Mouse (Mus musculus): ENCODE results near the gene Sla2.
A peak's percentile ranks its signal among the peaks of the same experiment; 100 is the strongest.
"Not testable (repeated sequence)": the region's sequence is repeated elsewhere in the genome, so short reads cannot be mapped to it uniquely, and the experiment has no call there.

Sla2 gene

DNA sequence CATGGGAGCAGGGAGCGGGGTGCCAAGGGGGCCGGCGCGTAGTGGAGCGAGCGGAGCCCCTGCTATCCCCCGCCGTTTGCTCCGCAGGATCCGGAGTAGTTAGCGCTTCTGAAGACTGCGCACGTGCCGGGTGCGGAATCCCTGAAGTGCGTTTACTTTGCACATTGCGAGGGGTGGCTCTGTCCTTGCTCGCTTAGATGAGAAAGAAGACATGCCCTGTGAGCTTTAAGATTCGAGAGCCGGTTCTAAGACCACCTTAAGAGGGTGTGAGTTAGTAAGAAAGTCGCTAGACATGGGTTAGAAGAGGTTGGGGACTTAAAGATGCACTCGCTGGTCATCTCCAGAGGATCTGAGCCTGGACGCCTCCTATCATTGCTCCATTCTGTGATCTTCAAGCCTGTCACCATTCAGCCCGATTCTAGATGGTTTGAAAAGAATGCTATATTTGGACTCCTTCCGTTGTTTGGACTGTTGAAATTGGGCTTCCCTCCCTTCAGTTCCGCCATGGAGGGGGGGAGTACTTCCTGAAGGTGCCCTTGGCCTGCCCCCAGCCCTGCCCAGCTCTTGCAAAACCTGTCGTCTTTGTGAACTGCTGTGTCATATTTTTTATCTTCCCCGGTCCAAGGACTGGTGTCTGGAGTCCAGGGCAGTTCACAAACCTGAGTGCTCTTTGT, 23.4 kb downstream of the Sla2 start:
- peak; percentile 64 for DNase-seq

DNA sequence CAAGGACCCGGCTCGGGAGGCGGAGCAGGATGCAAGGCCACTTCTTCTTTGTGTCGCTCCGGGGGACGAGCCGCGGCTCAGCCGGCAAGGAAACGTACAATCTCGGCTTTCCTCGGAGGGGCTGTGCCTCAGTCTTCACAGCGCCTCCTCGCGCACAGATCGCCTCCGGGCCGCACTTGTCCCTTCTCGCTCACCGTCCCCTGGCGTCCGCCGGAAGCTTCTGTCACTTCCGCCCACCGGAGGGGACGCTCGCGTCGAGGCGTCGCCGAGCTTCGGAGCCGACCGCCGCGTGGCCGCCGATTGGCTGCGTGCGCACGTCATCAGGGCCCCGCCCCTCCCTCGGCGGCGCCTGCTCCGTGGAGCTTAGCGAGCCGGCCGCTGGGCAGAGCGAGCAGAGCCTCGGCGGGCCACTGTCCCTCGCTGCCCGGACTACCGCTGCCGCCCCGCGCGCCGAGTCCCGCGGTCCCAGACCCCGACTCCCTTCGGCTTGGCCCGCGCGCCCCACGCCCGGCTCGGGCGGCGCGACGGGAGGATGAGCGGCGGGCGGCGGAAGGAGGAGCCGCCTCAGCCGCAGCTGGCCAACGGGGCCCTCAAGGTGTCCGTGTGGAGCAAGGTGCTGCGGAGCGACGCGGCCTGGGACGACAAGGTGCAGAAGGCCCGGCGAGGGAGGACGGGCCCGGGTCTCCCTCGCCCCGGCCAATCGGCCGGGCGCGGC, 24.1 kb downstream of the Sla2 start, which contains the start of gene Rab5if:
Rab5if (plus strand) TSS at position 357 of the 715 bp plus-strand sequence.
- peak; percentile 99 for DNase-seq

DNA sequence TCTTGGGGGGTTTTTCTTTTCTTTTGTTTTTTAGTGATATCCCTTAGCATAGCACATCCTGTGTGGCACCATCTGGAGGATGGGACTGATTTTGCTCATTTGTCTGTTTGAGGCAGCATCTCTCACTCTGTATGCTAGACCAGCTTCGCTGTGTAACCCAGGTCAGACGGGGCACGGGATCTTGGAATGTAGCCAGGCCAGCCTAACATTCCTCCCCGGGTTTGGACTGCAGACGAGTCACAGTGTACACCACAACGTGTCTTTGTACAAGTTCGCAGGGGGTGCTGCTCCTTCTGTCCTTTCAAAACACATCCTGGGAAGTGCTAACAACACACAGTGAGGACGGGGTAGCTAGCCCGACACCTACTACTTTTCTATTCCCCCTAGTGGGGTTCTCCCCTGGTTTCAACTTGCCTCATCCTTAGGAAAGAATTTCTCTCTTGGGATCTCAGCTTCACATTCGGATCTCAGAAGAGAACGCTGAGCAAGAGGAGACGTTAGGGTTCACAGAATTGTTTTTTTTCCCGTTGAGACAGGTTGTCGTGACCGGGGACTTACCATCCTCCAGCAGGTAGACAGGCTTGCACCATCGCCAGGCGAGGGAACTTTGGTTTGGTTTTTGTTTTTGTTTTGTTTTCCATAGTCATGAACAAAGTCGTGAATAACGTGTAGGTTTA, 24.8 kb downstream of the Sla2 start:
- peak; percentile 72 for DNase-seq

DNA sequence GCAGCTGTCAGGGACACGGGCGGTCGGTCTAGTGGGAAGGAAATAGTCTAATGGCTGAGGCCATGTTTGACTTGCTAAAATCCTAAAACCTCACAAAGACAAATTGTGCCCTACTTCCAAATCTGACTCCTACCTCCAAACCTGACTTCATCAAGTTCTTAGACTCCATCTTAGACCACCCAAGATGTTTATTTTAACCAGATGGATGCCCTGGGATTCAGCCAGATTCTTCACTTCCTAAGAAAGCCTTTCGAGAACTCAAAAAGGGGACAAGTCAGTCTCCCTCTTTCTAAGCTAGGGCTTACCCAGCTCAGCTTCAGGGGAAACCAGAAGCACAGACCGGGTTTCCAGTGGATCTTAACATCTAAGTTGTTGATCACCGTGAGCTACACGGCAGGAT, 28.3 kb downstream of the Sla2 start:
- DNase-seq, result no peak

DNA sequence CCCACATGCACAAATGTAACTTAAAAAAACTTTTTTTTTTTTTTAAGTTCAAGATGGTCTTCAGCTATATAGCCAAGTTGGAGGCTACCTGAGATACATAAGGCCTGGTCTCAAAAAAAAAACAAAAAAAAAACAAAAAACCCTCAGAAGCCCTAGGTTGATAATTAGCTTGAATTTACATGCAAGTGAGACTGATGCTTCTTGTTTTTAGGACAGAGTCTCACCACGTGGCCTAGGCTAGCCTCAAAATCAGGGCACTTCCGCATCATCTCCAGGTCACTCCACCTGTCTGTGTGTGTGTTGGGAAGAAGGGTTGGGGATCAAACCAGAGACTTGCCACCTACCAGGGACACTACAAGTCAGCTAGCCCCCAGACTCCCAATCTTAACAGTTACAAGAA, 29.2 kb downstream of the Sla2 start, which contains the start of gene 4930518I15Rik:
4930518I15Rik (minus strand) TSS at position 112 of the 400 bp plus-strand sequence.
- DNase-seq, result no peak

DNA sequence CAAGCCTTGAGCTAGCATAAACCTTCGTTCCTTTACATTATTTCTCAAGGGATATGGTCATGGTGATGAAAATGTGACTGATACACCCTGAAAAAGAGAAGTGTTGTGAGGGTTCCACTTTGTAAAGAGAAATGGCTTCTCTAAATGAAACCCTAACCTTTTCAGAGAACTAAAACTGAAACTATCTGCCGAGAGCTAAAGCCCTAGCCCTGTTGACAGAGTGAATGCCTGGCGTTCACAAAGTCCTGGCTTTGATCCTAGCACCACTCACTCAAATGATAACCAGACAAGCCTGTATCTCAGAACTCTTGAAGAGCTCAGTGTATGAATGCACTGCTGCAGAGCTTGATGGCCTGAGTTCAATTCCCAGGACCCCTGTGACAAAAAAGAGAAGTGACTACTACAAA, 29.6 kb downstream of the Sla2 start:
- no peak for DNase-seq

DNA sequence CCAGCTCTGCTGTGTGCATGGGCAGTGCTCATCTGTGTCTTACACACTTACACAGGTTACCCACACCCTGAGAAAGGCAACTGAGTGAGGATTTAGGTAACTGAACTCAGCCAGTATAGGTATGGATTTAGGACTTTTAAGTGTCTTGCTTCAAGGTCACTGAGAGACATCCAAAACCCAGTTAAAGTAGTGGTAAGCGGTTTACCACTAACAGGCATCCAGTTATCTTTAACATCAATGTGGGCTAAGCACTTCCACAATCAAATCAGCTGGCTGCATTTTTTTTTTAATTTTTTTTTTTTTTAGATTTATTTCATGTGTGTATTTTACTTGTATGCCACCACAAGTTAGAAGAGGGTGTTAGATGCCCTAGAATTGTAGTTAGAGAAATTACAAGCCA, 30.7 kb downstream of the Sla2 start:
- no peak for DNase-seq

DNA sequence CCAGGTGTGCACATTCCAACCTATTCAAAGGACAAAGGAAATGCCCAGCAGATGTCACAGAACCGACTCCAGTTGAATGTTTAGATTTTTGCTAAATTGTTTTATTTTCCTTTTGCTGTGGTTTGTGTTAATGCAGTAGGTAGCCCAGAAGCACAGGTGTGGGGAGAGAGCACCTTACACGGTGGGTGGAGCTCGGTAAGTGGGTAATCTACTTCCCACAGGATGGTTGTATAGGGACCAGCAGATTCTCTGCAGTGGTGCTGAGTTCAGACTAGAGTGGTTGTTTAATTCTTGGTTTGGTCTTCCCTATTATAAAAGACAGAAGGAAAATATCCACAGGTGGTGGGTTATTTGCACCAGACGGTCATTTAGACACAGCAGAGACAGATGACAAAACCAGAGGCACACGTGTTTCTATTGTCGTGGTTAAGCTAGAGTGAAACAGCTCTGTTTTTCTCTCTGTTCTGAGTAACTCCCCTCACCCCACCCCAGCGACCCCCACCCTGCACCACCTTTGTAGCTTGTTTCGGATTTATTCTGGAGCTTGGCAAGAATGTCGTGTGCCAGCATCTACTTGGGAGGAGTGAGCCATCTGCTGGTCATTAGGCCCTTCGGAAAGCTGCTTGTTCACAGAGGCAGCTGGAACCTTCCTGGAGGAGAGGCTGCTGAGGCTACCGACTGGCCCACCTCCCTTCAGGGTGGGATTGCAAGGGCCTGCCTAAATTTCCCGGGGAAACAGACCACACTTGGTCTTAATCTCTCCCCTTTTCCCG, 32.8 kb downstream of the Sla2 start:
- DNase-seq, result peak; percentile 62

DNA sequence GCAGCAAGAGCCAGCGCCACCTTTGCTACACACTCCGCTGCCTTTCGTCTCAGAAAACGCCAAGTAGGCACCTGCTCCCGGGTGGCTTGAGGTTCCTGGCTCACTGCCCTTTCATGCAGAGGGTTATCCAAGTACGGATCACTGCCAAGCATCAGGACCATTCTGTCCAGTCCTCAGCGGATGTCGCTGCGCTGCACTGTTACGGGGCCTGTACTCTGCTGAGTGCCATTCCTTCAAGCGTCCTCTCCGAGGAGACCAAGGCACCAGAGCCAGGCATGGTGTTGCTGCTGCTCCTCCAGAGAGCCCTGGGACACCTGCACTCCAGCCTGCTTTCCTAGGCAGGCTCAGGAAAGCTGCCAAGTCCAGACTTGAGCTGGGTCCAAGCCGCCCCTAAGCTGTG, 33.4 kb downstream of the Sla2 start:
- not testable (repeated sequence) for DNase-seq

DNA sequence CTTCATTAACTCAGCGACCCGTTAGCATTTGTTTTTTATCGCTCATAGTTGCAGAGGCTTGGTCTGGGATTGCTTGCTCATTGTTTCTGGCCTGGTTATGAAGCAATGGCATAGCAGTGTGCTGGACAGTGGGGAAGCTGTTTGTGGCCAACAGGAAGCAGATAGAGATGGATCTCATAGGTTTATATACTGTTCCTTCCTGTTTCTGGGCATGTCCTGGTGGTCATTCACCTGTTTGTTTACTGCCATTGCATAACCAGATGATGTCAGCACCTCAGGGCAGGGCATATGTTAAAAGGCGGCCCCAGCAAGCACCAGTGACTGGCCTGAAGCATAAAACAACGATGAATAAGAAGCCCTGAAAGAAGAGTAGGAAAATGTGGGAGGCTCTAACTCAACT, 36.5 kb downstream of the Sla2 start:
- no peak for DNase-seq

DNA sequence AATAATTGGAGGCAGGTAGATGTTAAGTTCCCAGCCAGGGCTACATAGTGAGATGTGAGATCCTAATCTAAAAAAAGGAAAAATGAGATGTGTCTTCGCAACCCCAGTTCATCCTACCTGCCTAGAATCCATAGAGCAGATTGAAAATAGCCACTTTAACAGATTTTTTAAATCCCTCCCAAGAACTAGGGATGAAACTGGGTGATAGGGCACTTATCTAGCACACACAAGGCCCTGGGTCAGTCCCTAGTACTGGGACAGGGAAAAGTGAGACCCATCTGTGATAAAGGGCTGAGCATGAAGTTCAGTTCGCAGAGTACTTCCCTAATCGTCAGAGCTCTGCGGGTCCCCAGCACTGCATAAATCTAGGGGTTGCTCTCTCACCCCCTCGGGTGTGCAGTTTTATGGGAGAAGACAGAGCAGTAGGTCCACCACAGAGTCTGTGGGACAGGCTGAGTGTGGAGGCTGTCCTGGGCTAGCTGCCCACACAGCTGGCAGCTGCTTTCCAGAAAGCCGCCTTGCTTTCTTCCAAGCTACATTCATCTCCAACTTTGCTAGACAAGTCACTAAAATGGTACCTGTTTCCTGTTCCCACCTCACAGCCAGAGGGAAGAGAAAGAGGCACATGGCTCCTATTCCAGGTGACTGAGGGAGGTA, 38.3 kb downstream of the Sla2 start:
- DNase-seq, result peak; percentile 55

DNA sequence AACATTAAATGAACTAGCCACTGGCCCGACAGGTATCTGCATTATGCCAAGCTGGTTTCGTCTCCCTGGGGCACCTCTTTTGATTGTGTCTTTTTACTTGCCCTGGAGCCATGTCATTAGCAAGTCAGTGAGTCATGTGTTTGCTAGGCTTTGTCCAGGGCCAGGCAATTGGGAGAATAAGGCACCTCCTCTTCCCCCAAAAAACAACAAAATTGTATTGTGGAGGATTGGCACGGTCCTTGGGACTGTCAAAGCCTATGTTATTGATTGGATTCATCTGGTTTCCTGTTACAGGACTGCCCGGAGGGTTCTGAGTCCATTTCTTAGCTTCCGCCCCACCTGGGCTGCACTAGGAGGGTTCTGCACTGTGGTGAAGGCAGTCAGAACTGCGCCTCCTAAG, 39.3 kb downstream of the Sla2 start:
- no peak for DNase-seq

DNA sequence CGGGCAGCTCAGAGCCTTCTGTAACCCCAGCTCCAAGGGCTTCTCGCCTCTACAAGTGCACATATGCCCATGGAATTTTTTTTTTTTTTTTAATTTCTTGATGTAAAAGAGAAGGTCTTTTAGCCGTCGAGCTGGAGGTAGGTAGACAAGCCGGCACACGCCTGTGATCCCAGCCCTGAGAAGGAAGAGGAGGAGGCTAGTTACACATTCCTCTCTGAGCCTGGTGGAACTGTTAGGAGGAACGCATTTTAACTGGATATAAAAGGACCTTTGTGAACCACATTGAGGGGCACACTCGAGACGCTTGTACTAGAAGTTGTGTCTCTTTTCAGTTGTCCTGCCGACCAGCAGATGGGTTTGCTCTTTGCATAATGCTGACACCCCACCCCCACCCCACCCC, 42.3 kb downstream of the Sla2 start:
- no peak for DNase-seq

DNA sequence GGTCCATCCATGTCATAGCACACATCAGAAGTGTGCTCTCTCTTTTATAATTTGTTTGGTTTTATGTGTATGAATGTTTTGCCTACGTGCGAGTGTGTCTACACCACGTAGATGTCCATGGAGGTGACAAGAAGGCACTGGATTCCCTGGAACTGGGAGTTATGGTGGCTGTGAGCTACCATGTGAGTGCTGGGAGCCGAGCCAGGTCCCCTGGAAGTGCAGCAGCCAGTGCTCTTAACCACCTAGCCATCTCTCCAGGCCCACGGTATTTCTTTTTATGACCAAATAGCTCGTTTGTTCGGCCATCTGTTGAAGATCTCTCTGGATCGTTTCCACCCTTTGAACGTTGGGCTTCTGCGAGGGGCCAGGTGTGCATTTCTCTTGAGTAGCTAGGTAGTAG, 43.7 kb downstream of the Sla2 start:
- no peak for DNase-seq

DNA sequence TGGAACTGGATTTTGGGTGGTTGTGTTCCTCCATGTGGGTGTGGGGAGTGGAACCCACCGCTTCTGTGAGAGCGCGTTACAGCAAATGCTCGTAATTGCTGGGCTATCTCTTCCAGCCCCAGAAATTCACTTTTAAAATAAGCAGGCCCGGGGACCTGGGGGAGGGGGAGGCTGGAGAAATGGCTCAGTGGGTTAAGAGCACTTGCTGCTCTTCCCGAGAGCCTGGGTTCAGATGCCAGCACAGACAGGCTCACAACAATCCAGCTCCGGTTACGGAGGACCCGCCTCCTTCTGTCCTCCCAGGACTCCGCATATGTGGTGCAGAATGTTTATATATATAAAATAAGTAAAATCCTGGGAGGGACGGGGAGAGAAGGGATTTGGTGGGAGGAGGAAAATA, 44.3 kb downstream of the Sla2 start:
- no peak for DNase-seq

DNA sequence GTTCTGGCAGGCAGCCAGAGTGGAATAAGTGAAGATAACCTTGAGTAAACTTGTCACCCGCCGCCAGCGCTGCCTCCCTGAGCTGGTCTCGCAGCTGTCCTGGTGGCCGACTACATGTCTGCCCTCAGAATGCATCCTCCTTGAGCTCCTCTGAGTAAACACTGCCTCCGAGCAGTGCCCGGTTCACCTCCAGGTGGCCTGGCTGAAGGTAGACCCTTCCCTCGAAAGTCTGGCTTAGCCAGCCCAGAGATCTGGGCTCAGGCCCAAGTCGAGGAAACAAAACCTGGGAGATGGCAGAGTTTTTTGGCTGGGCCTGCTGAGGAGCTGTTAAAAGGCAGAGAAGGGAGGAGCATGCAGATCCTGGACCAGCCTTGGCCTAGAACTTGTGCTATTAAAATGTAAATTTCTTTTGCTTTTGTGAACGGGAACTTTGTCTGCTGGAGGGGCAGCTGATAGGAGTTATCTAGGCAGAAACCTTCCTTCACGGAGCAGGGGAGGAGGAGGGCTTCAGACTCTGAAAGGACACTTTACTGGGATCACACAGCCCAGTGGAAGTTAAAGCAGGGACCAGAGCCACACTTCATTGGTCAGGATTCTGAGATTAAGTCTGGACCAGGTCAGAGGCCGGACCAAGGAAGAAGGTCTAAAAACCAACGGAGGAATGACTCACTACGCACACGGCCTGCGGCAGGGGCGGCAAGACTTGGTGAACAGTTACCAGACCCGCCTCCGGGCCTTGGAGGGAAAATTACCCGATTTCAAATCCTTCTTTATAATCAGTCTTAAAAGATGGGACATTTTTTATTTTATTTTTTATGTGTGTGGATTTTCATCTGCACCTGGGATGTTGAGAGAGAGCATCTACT, 44.9 kb downstream of the Sla2 start:
- DNase-seq, result peak; percentile 75

DNA sequence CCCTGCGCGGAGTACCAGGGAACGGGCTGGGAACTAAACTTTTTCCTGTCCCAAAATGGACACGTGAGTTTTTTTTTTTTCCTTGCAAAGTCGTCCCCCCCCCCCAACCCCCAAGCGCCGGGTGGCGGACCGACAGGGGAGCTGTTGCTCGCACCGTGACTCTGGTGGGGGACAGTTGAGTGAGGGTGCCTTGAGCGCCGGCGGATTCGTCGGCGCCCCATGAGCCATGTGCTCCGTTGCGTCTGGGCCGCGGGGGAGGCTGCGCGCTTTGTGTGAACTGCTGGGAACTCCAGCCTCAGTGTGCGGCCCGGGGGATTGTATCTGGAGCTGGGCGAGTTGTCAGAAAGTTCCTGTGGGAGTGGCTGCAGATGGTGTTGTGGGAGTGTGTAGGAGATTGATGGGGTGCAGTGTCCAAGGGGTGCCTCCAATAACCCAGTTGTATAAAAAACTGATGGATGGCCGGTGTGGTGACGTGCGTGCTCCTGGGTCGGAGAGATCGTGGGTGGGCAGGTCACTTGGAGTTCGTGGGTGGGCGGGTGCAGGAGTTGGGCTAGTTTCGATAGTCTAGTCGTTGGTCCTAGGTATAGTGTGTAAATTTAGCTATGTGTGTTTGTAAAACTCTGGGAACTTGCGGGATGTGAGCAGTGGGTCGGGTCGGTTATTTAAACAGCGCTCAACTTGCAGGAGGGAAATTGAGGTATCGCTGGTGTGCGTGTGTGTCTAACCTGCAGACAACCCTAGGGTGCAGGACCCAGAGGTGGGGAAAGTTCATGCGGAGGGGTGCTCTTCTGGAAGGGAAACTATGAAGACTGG, 45.8 kb downstream of the Sla2 start:
- peak; percentile 87 for DNase-seq

DNA sequence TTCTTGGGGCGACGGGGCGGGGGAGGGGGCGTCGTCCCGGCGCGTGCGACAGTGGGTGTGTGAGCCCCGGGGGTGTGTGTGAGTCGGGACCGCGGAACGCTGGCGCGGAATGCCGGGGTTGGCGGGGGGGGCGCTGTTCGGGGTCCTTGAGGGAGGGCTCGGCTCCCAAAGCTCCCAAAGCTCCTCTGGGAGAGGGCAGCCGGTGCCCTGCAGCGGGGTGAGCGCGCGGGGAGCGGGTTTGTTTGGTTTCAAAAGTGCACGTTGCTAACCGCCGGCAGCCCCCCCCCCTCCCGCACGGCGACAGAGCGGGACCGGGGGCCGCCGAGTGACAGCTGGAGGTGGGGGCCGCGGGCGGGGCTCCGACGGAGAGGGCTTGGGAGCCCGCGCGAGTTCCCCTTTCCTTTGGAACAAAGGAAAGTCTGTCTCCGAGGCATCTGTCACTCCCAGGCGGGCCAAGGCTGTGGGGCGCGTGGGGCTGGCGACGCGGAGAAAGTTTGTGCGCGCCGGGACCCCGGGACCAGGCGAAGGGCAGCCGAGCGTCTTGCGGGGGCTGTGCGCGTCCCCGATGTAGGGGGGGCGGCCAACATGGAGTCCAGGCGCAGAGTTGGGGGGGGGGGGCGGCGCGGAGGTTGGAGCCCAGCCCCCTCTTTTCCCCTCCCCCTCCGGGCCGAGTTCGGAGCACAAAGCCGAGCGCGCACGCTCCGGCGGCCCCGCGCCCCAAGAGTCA, 46.5 kb downstream of the Sla2 start:
- DNase-seq, result peak; percentile 83

DNA sequence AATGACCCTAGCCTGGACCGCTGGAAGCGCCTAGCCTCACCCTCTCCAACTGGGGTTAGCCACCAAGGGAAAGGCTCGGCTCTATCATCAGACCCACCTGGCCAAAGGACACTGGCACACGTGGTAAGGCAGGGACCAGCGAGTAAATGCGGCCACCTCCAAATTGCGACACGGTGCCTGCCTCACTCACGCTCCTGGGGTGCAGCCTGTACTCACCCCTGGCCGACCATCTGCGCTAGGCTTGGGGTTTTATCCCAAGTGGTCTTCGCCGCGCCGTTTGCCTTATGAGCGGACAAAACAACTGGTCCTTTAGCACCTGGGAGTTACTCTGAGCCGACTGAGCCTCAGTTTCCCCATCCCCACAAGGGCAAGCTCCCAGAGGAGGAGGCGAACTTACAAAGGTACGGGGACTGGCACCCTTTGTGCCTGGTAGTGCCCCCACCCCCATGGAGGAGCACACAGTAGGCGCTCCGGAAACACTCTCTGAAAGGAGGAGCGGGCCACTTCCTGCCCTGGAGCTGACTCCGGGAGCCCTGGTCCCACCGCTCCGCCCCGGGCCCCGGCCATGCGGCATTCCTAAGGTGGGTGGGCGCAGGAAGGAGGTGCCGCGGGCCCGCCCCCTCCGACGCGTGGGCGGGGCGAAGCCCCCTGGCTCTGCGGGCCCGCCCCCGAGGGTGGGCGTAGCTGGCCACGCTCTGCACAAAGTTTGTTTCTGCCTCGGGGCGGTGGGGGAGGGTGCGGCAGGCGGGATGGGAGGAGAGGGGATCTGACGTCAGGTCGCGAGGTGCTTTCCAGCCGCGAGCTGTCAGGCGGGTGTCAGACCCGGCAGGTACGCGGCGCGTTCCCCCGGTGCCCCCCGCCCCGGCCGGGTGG, 47.4 kb downstream of the Sla2 start, which contains the start of gene Tgif2:
Tgif2 (plus strand) TSS at position 689 of the 873 bp plus-strand sequence.
- DNase-seq, result peak; percentile 95

All from kidney, postnatal 10 days (tissue).